Mouse (Mus musculus) adrenal gland, postnatal 25 days (tissue): ENCODE measurements around the gene Rab1a. TPM values are rescaled to one million over a fixed set of nuclear protein-coding genes. Genes with fewer than 3 reads are reported as not detected.

Experiments used
- DNase-seq: peaks from one replicate; pipeline ENCODE4 v3.0.0; 2021; ENCODE audit warnings: mixed read lengths
- total RNA-seq: library from RNA; stranded (reverse); gene quantifications from 2 replicates; pipeline ENCODE4 v1.2.3, GENCODE M21; 2021

Rab1a gene
- total RNA-seq, 1 experiment from 2014 or later, result 164 TPM

GRCm38 (mm10) chr11:20247146-20247855 lies 46.1 kb downstream of the Rab1a start:
- DNase-seq, result no peak

- DNase-seq, result no peak
These were observed 47.0 kb downstream of the Rab1a start for GRCm38 (mm10) chr11:20248277-20248676.

GRCm38 (mm10) chr11:20248840-20249239 lies 47.6 kb downstream of the Rab1a start:
- peak; percentile 60 for DNase-seq

- DNase-seq, result peak; percentile 93
These were observed 48.3 kb downstream of the Rab1a start, which contains the start of gene Cep68 for GRCm38 (mm10) chr11:20249296-20250110. Gene Cep68, minus strand, starts transcription at chr11:20249429.

GRCm38 (mm10) chr11:20250476-20251178 lies 49.4 kb downstream of the Rab1a start:
- no peak for DNase-seq

- no peak for DNase-seq
These were observed 51.9 kb downstream of the Rab1a start for GRCm38 (mm10) chr11:20253088-20253487.

- DNase-seq, result no peak
These were observed 53.6 kb downstream of the Rab1a start for GRCm38 (mm10) chr11:20254791-20255190.

- DNase-seq, result no peak
These were observed 61.6 kb downstream of the Rab1a start for GRCm38 (mm10) chr11:20262628-20263380.

GRCm38 (mm10) chr11:20269885-20270284 lies 68.7 kb downstream of the Rab1a start:
- no peak for DNase-seq

GRCm38 (mm10) chr11:20275974-20276373 lies 74.7 kb downstream of the Rab1a start:
- no peak for DNase-seq

Other genes starting within 250 kb of the Rab1a start
- 121 and 131 TPM in 2 replicates for gene Actr2, start 88.5 kb upstream of the Rab1a start, total RNA-seq
- gene Cep68, start 48.0 kb downstream of the Rab1a start, total RNA-seq, result 27.8 and 33.2 TPM in 2 replicates
- gene Slc1a4, start 131.3 kb downstream of the Rab1a start, total RNA-seq, result 6.4 and 10.0 TPM in 2 replicates